Mouse (Mus musculus) midbrain, embryonic 13.5 days (tissue): ENCODE measurements around the gene Bend6. TPM values are rescaled to one million over a fixed set of nuclear protein-coding genes. Genes with fewer than 3 reads are reported as not detected.

Experiments
- ATAC-seq: fragments of 200-750 bp; cut with Nextera tagmentation; 2 replicates; pipeline ENCODE4 v1.8.0; 2017; ENCODE audit warnings: mild to moderate bottlenecking, moderate TSS enrichment, moderate library complexity
- H3K27ac ChIP-seq: fragments of 300-500 bp; sonication (generic); 2 replicates; pipeline ENCODE4 v1.5.1; 2015; ENCODE audit warnings: inconsistent platforms, mild to moderate bottlenecking, moderate library complexity
- H3K27me3 ChIP-seq: fragments of 300-500 bp; sonication (generic); 2 replicates; pipeline ENCODE4 v1.6.1; 2015; ENCODE audit warnings: mild to moderate bottlenecking, inconsistent platforms
- H3K36me3 ChIP-seq: fragments of 300-500 bp; sonication (generic); 2 replicates; pipeline ENCODE4 v1.6.1; 2015; ENCODE audit warnings: mild to moderate bottlenecking, inconsistent platforms
- H3K4me1 ChIP-seq: fragments of 300-500 bp; sonication (generic); replicated peaks from 2 replicates; pipeline ENCODE4 v1.6.1; 2015; ENCODE audit warnings: inconsistent platforms
- H3K4me2 ChIP-seq: fragments of 300-500 bp; sonication (generic); replicated peaks from 2 replicates; pipeline ENCODE4 v1.6.1; 2015; ENCODE audit warnings: moderate library complexity, mild to moderate bottlenecking, inconsistent platforms
- H3K4me3 ChIP-seq: fragments of 300-500 bp; sonication (generic); replicated peaks from 2 replicates; pipeline ENCODE4 v1.5.1; 2015; ENCODE audit warnings: mild to moderate bottlenecking, inconsistent platforms
- H3K9ac ChIP-seq: fragments of 300-500 bp; sonication (generic); replicated peaks from 2 replicates; pipeline ENCODE4 v1.6.1; 2015; ENCODE audit warnings: mild to moderate bottlenecking, inconsistent platforms
- H3K9me3 ChIP-seq: fragments of 300-500 bp; sonication (generic); 2 replicates; pipeline ENCODE4 v1.6.1; 2016; ENCODE audit warnings: mild to moderate bottlenecking, inconsistent platforms
- WGBS: fragments of 180-500 bp; shearing (Covaris S2); methylation state at CpG from one replicate; pipeline ENCODE4 v1.1.7; 2015; 5-methylcytosine and 5-hydroxymethylcytosine counted together
- polyA plus RNA-seq: library from polyadenylated mRNA; unstranded; fragments of >200 nt; fragmentation: Nextera tagmentation; extraction: Ambion mirVana; gene quantifications from 2 replicates; pipeline ENCODE4 v1.2.1, GENCODE M21; 2015

Bend6 gene
- polyA plus RNA-seq, 1 experiment from 2014 or later = 12.8 TPM

- H3K4me3 ChIP-seq = no peak overlapping the region
- H3K27ac ChIP-seq = no peak overlapping the region
- no peaks in the 10 kb centered on the region for H3K4me1 ChIP-seq
- no peaks in the 10 kb centered on the region for H3K9me3 ChIP-seq
- ATAC-seq = no peak
- no peaks in the 10 kb centered on the region for H3K36me3 ChIP-seq
- H3K4me2 ChIP-seq = no peak overlapping the region
- no peak overlapping the region for H3K9ac ChIP-seq
- WGBS = 93% methylated on average over 8 of the region's 8 CpGs
- H3K27me3 ChIP-seq = 0 out of 2 replicates have a peak, but pooled peaks cover 5% of the 10 kb centered on the region
Measured at GRCm38 (mm10) chr1:33900175-33900574, 7.4 kb downstream of the Bend6 start.

GRCm38 (mm10) chr1:33898373-33898772 lies 9.2 kb downstream of the Bend6 start:
- ATAC-seq = no peak
- no peaks in the 10 kb centered on the region for H3K9me3 ChIP-seq
- H3K4me3 ChIP-seq = no peak overlapping the region
- no peak overlapping the region for H3K27ac ChIP-seq
- H3K9ac ChIP-seq = no peak overlapping the region
- no peak overlapping the region for H3K4me2 ChIP-seq
- no peaks in the 10 kb centered on the region for H3K27me3 ChIP-seq
- no peaks in the 10 kb centered on the region for H3K4me1 ChIP-seq
- H3K36me3 ChIP-seq = no peaks in the 10 kb centered on the region
- 97% methylated on average over 6 of the region's 6 CpGs for WGBS

- H3K27me3 ChIP-seq = no peaks in the 10 kb centered on the region
- H3K9me3 ChIP-seq = no peaks in the 10 kb centered on the region
- H3K36me3 ChIP-seq = no peaks in the 10 kb centered on the region
- no peak overlapping the region for H3K9ac ChIP-seq
- H3K27ac ChIP-seq = no peak overlapping the region
- no peak overlapping the region for H3K4me3 ChIP-seq
- no peak overlapping the region for H3K4me2 ChIP-seq
- 93% methylated on average over 11 of the region's 11 CpGs for WGBS
- ATAC-seq = no peak
- H3K4me1 ChIP-seq = no peaks in the 10 kb centered on the region
Measured at GRCm38 (mm10) chr1:33897426-33897825, 10.2 kb downstream of the Bend6 start.

- H3K9ac ChIP-seq = no peak overlapping the region
- no peaks in the 10 kb centered on the region for H3K9me3 ChIP-seq
- H3K27ac ChIP-seq = no peak overlapping the region
- H3K4me2 ChIP-seq = no peak overlapping the region
- WGBS = 87% methylated on average over 4 of the region's 4 CpGs
- no peak for ATAC-seq
- H3K4me3 ChIP-seq = no peak overlapping the region
- H3K36me3 ChIP-seq = no peaks in the 10 kb centered on the region
- no peaks in the 10 kb centered on the region for H3K4me1 ChIP-seq
- no peaks in the 10 kb centered on the region for H3K27me3 ChIP-seq
Measured at GRCm38 (mm10) chr1:33896666-33897065, 10.9 kb downstream of the Bend6 start.

GRCm38 (mm10) chr1:33896116-33896515 lies 11.5 kb downstream of the Bend6 start:
- no peak for ATAC-seq
- Histone ChIP-seq H3K4me1 (no peaks in the 10 kb centered on the region), H3K4me2 (no peak overlapping the region), H3K27ac (no peak overlapping the region), H3K4me3 (no peak overlapping the region), H3K27me3 (no peaks in the 10 kb centered on the region), H3K36me3 (no peaks in the 10 kb centered on the region), H3K9ac (no peak overlapping the region), H3K9me3 (no peaks in the 10 kb centered on the region)
- WGBS = 80% methylated on average over 6 of the region's 6 CpGs

GRCm38 (mm10) chr1:33892784-33893183 lies 14.8 kb downstream of the Bend6 start:
- ATAC-seq = no peak
- H3K36me3 ChIP-seq = no peaks in the 10 kb centered on the region
- no peak overlapping the region for H3K4me3 ChIP-seq
- no peak overlapping the region for H3K27ac ChIP-seq
- no peaks in the 10 kb centered on the region for H3K4me1 ChIP-seq
- no peak overlapping the region for H3K4me2 ChIP-seq
- H3K9ac ChIP-seq = no peak overlapping the region
- no peaks in the 10 kb centered on the region for H3K9me3 ChIP-seq
- WGBS = 70% methylated on average over 10 of the region's 10 CpGs
- H3K27me3 ChIP-seq = no peaks in the 10 kb centered on the region

- 0 out of 2 replicates have a peak overlapping the region, but pooled peaks have one; percentile 3 for H3K4me3 ChIP-seq
- H3K27ac ChIP-seq = no peak overlapping the region
- no peaks in the 10 kb centered on the region for H3K36me3 ChIP-seq
- 32% methylated on average over 18 of the region's 18 CpGs for WGBS
- ATAC-seq = no peak
- H3K27me3 ChIP-seq = no peaks in the 10 kb centered on the region
- no peaks in the 10 kb centered on the region for H3K9me3 ChIP-seq
- H3K9ac ChIP-seq = no peak overlapping the region
- H3K4me1 ChIP-seq = no peaks in the 10 kb centered on the region
- H3K4me2 ChIP-seq = peak overlapping the region; percentile 17; the same call in 1 of the 2 replicates
Measured at GRCm38 (mm10) chr1:33883102-33883839, 24.3 kb downstream of the Bend6 start.

GRCm38 (mm10) chr1:33878170-33878569 lies 29.4 kb downstream of the Bend6 start:
- WGBS = 90% methylated on average over 7 of the region's 7 CpGs
- no peaks in the 10 kb centered on the region for H3K36me3 ChIP-seq

GRCm38 (mm10) chr1:33876416-33876815 lies 31.2 kb downstream of the Bend6 start:
- H3K27ac ChIP-seq = no peak overlapping the region
- no peaks in the 10 kb centered on the region for H3K4me1 ChIP-seq
- 85% methylated on average over 3 of the region's 3 CpGs for WGBS
- H3K4me2 ChIP-seq = no peak overlapping the region
- H3K9ac ChIP-seq = no peak overlapping the region
- H3K27me3 ChIP-seq = no peaks in the 10 kb centered on the region
- H3K9me3 ChIP-seq = no peaks in the 10 kb centered on the region
- no peak for ATAC-seq
- H3K36me3 ChIP-seq = no peaks in the 10 kb centered on the region
- H3K4me3 ChIP-seq = no peak overlapping the region

More at GRCm38 (mm10) chr1:33878170-33878569, 29.4 kb downstream of the Bend6 start:
- H3K9me3 ChIP-seq = no peaks in the 10 kb centered on the region
- H3K27me3 ChIP-seq = no peaks in the 10 kb centered on the region
- no peak for ATAC-seq
- no peak overlapping the region for H3K4me2 ChIP-seq
- no peaks in the 10 kb centered on the region for H3K4me1 ChIP-seq
- H3K4me3 ChIP-seq = no peak overlapping the region
- H3K9ac ChIP-seq = no peak overlapping the region
- H3K27ac ChIP-seq = no peak overlapping the region

- H3K9ac ChIP-seq = no peak overlapping the region
- no peak overlapping the region for H3K4me3 ChIP-seq
- ATAC-seq = no peak
- no peak overlapping the region for H3K4me2 ChIP-seq
- no peaks in the 10 kb centered on the region for H3K9me3 ChIP-seq
- H3K4me1 ChIP-seq = no peaks in the 10 kb centered on the region
- no peak overlapping the region for H3K27ac ChIP-seq
- 56% methylated on average over 6 of the region's 6 CpGs for WGBS
- H3K27me3 ChIP-seq = no peaks in the 10 kb centered on the region
- H3K36me3 ChIP-seq = no peaks in the 10 kb centered on the region
Measured at GRCm38 (mm10) chr1:33875691-33876090, 31.9 kb downstream of the Bend6 start.

- Histone ChIP-seq H3K4me3 (no peak overlapping the region), H3K9me3 (no peaks in the 10 kb centered on the region), H3K4me2 (no peak overlapping the region), H3K4me1 (no peaks in the 10 kb centered on the region), H3K27me3 (no peaks in the 10 kb centered on the region), H3K9ac (no peak overlapping the region), H3K27ac (no peak overlapping the region), H3K36me3 (no peaks in the 10 kb centered on the region)
- 80% methylated on average over 5 of the region's 5 CpGs for WGBS
- no peak for ATAC-seq
Measured at GRCm38 (mm10) chr1:33873561-33873960, 34.1 kb downstream of the Bend6 start.

GRCm38 (mm10) chr1:33869437-33869836 lies 38.2 kb downstream of the Bend6 start:
- no peak overlapping the region for H3K4me3 ChIP-seq
- no peaks in the 10 kb centered on the region for H3K9me3 ChIP-seq
- no peak overlapping the region for H3K9ac ChIP-seq
- no peak overlapping the region for H3K27ac ChIP-seq
- H3K4me2 ChIP-seq = no peak overlapping the region
- WGBS = 93% methylated on average over 3 of the region's 3 CpGs
- H3K4me1 ChIP-seq = no peaks in the 10 kb centered on the region
- no peaks in the 10 kb centered on the region for H3K36me3 ChIP-seq
- H3K27me3 ChIP-seq = no peaks in the 10 kb centered on the region
- no peak for ATAC-seq

GRCm38 (mm10) chr1:33869031-33869430 lies 38.6 kb downstream of the Bend6 start:
- no peak overlapping the region for H3K9ac ChIP-seq
- no peak overlapping the region for H3K4me3 ChIP-seq
- ATAC-seq = no peak
- H3K27me3 ChIP-seq = no peaks in the 10 kb centered on the region
- H3K27ac ChIP-seq = no peak overlapping the region
- no peaks in the 10 kb centered on the region for H3K36me3 ChIP-seq
- H3K4me2 ChIP-seq = no peak overlapping the region
- WGBS = 88% methylated on average over 2 of the region's 2 CpGs
- no peaks in the 10 kb centered on the region for H3K4me1 ChIP-seq
- H3K9me3 ChIP-seq = no peaks in the 10 kb centered on the region
